Mouse (Mus musculus) midbrain, embryonic 14.5 days (tissue): ENCODE results near the gene Hist1h2ad. TPM values are rescaled to one million over a fixed set of nuclear protein-coding genes. Genes with fewer than 3 reads are reported as not detected.

Source experiments
- microRNA-seq: library from miRNA; unstranded; fragments of <30 nt; microRNA quantifications from one replicate; pipeline ENCODE4, GENCODE M21; 2016
- polyA plus RNA-seq: library from polyadenylated mRNA; unstranded; fragments of >200 nt; fragmentation: Nextera tagmentation; extraction: Ambion mirVana; gene quantifications from 2 replicates; pipeline ENCODE4 v1.2.1, GENCODE M21; 2014

Hist1h2ad gene
- polyA plus RNA-seq, 1 experiment from 2014 or later, result 2.1 TPM

Small RNA genes lying within 50 kb of the gene (microRNA-seq; reads per million reads assigned to microRNA genes)
- gene Gm44297 (not detected), gene Gm44359 (not detected), gene Gm44394 (not detected)

Other genes with a start within 250 kb of the Hist1h2ad start
- 41.2 and 64.4 TPM in 2 replicates for gene Zfp322a, start 205.2 kb upstream of the Hist1h2ad start, polyA plus RNA-seq
- 9.3 and 9.9 TPM in 2 replicates for gene Abt1, start 150.5 kb upstream of the Hist1h2ad start, polyA plus RNA-seq
- gene Btn1a1, start 108.5 kb upstream of the Hist1h2ad start, polyA plus RNA-seq, result 0.09 TPM in 1 of 2 replicates, not detected in the other
- gene Btn2a2, start 85.5 kb upstream of the Hist1h2ad start, polyA plus RNA-seq, result not detected in 2 replicates
- 4.1 and 6.4 TPM in 2 replicates for gene Hist1h4h, start 43.3 kb upstream of the Hist1h2ad start, polyA plus RNA-seq
- gene Hist1h2af, start 40.5 kb upstream of the Hist1h2ad start, polyA plus RNA-seq, result 3.4 and 4.6 TPM in 2 replicates
- gene Hist1h3g, start 39.0 kb upstream of the Hist1h2ad start, polyA plus RNA-seq, result 0.77 and 1.4 TPM in 2 replicates
- 0.13 and 0.30 TPM in 2 replicates for gene Hist1h2bh, start 31.0 kb upstream of the Hist1h2ad start, polyA plus RNA-seq
- gene Hist1h3f, start 30.3 kb upstream of the Hist1h2ad start, polyA plus RNA-seq, result 0.32 and 0.47 TPM in 2 replicates
- not detected in 2 replicates for gene Hist1h4f, start 22.7 kb upstream of the Hist1h2ad start, polyA plus RNA-seq
- gene Hist1h1d, start 21.1 kb upstream of the Hist1h2ad start, polyA plus RNA-seq, result 0.11 and 0.18 TPM in 2 replicates
- gene Hist1h3e, start 12.0 kb upstream of the Hist1h2ad start, polyA plus RNA-seq, result 3.1 and 3.8 TPM in 2 replicates
- gene Hist1h2ae, start 3.2 kb upstream of the Hist1h2ad start, polyA plus RNA-seq, result 30.2 and 34.0 TPM in 2 replicates
- gene Hist1h2bg, start 3.0 kb upstream of the Hist1h2ad start, polyA plus RNA-seq, result 1.4 and 2.6 TPM in 2 replicates
- 1.5 and 2.7 TPM in 2 replicates for gene Hist1h2bf, start 185 bp upstream of the Hist1h2ad start, polyA plus RNA-seq
- gene Hist1h3d, start 1.4 kb downstream of the Hist1h2ad start, polyA plus RNA-seq, result 1.6 and 2.0 TPM in 2 replicates
- gene Hist1h4d, start 7.2 kb downstream of the Hist1h2ad start, polyA plus RNA-seq, result 38.1 and 40.0 TPM in 2 replicates
- 0.72 and 1.4 TPM in 2 replicates for gene Hist1h2be, start 46.7 kb downstream of the Hist1h2ad start, polyA plus RNA-seq
- gene Hist1h1e, start 48.2 kb downstream of the Hist1h2ad start, polyA plus RNA-seq, result 4.4 and 8.6 TPM in 2 replicates
- gene Hist1h2ac, start 109.6 kb downstream of the Hist1h2ad start, polyA plus RNA-seq, result 0.57 and 0.67 TPM in 2 replicates
- 13.1 and 17.3 TPM in 2 replicates for gene Hist1h2bc, start 109.8 kb downstream of the Hist1h2ad start, polyA plus RNA-seq
- gene Hist1h1t, start 121.4 kb downstream of the Hist1h2ad start, polyA plus RNA-seq, result not detected in 2 replicates
- 2.9 and 4.3 TPM in 2 replicates for gene Hist1h4c, start 124.1 kb downstream of the Hist1h2ad start, polyA plus RNA-seq
- 0.77 and 3.9 TPM in 2 replicates for gene Hfe, start 136.5 kb downstream of the Hist1h2ad start, polyA plus RNA-seq
- 5.7 and 9.2 TPM in 2 replicates for gene Hist1h1c, start 164.4 kb downstream of the Hist1h2ad start, polyA plus RNA-seq
- 1.2 TPM in 2 replicates for gene Hist1h3c, start 171.2 kb downstream of the Hist1h2ad start, polyA plus RNA-seq
- gene Hist1h2bb, start 172.4 kb downstream of the Hist1h2ad start, polyA plus RNA-seq, result 0.51 TPM in 1 of 2 replicates, not detected in the other
- gene Hist1h2ab, start 176.7 kb downstream of the Hist1h2ad start, polyA plus RNA-seq, result 11.3 and 13.5 TPM in 2 replicates
- gene Hist1h3b, start 177.9 kb downstream of the Hist1h2ad start, polyA plus RNA-seq, result 3.5 and 4.0 TPM in 2 replicates
- 2.8 and 5.0 TPM in 2 replicates for gene Hist1h4b, start 182.6 kb downstream of the Hist1h2ad start, polyA plus RNA-seq
- 0.47 and 1.1 TPM in 2 replicates for gene Hist1h4a, start 186.8 kb downstream of the Hist1h2ad start, polyA plus RNA-seq
- gene Hist1h3a, start 188.0 kb downstream of the Hist1h2ad start, polyA plus RNA-seq, result 2.2 TPM in 2 replicates
- 0.93 TPM in 1 of 2 replicates, not detected in the other for gene Hist1h1a, start 189.3 kb downstream of the Hist1h2ad start, polyA plus RNA-seq
- not detected in 2 replicates for gene Trim38, start 195.5 kb downstream of the Hist1h2ad start, polyA plus RNA-seq
- not detected in 2 replicates for gene Slc17a2, start 232.6 kb downstream of the Hist1h2ad start, polyA plus RNA-seq